Mouse (Mus musculus): ENCODE results near the gene Arhgef28. TPM values are rescaled to one million over a fixed set of nuclear protein-coding genes. Genes with fewer than 3 reads are reported as not detected.

Gene Arhgef28
- 3.8 TPM for polyA plus RNA-seq (2015; fragmentation: Illumina TruSeq; extraction: RNeasy Lipid Tissue Mini Kit (QIAGEN cat#74804); ENCODE audit: insufficient read depth, low read depth, low replicate concordance)

GRCm38 (mm10) chr13:98205771-98206545 lies at the start of gene Arhgef28:
Gene Arhgef28 (minus strand): TSS chr13:98206439.

Other genes with a start within 250 kb of the Arhgef28 start
- gene Utp15, start 56.6 kb upstream of the Arhgef28 start, polyA plus RNA-seq (2015; fragmentation: Illumina TruSeq; extraction: RNeasy Lipid Tissue Mini Kit (QIAGEN cat#74804); ENCODE audit: insufficient read depth, low read depth, low replicate concordance): 3.9 TPM
- gene Ankra2, start 56.6 kb upstream of the Arhgef28 start, polyA plus RNA-seq (2015; fragmentation: Illumina TruSeq; extraction: RNeasy Lipid Tissue Mini Kit (QIAGEN cat#74804); ENCODE audit: insufficient read depth, low read depth, low replicate concordance): 7.5 TPM
- not detected for gene Gm21976, start 73.4 kb upstream of the Arhgef28 start, polyA plus RNA-seq (2015; fragmentation: Illumina TruSeq; extraction: RNeasy Lipid Tissue Mini Kit (QIAGEN cat#74804); ENCODE audit: insufficient read depth, low read depth, low replicate concordance)
- 100 TPM for gene Btf3, start 110.6 kb upstream of the Arhgef28 start, polyA plus RNA-seq (2015; fragmentation: Illumina TruSeq; extraction: RNeasy Lipid Tissue Mini Kit (QIAGEN cat#74804); ENCODE audit: insufficient read depth, low read depth, low replicate concordance)
- gene Foxd1, start 147.8 kb upstream of the Arhgef28 start, polyA plus RNA-seq (2015; fragmentation: Illumina TruSeq; extraction: RNeasy Lipid Tissue Mini Kit (QIAGEN cat#74804); ENCODE audit: insufficient read depth, low read depth, low replicate concordance): not detected

Measured in pancreas, adult 10 weeks (tissue).